Mouse (Mus musculus) ovary, postnatal 10 days (tissue): Measurements from ENCODE around the gene Lmo1.
"Not testable (repeated sequence)": the region's sequence is repeated elsewhere in the genome, so short reads cannot be mapped to it uniquely, and the experiment has no call there.

ENCODE experiments used
- DNase-seq: peaks from one replicate; pipeline ENCODE4 v3.0.0; 2022; ENCODE audit warnings: low spot score

The Lmo1 gene

DNA sequence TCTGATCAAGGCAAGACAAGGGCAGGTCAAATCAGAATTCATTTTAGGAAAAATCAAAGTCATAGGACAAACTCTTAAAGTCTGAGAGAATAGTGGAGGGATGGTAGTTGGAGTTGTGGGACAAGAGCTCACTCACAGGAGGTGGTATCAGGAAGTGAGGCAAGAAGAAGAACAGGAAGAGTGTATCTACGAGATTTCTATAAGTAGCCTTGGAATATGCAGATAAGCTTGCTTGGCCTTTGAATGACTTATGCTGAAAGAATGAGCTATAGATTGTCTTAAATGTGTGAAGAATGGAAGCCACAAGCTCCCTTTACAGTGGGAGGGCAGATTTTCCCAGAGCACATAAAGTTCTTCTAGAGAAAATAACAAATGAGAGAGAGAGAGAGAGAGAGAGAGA, 70.1 kb downstream of the Lmo1 start:
- no peak for DNase-seq

DNA sequence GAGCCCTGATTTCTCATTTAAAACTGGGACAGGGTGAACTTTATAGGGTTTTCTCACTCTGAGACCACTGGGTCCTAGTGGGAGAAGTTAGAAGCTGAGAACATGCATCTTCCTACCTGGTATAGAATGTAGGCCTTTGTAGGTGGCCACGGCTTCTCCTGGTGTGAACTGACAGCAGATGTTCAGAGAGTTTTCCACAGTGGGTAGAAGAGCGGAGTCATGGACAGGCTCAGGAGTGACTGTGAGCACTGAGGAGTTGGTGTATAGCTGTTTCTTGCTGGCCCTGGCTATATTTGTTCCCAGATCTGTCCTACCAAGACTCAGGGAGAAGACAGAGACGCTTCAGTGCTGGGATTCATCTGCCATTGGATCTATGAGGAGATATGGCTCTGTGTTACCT, 73.8 kb downstream of the Lmo1 start:
- no peak for DNase-seq

DNA sequence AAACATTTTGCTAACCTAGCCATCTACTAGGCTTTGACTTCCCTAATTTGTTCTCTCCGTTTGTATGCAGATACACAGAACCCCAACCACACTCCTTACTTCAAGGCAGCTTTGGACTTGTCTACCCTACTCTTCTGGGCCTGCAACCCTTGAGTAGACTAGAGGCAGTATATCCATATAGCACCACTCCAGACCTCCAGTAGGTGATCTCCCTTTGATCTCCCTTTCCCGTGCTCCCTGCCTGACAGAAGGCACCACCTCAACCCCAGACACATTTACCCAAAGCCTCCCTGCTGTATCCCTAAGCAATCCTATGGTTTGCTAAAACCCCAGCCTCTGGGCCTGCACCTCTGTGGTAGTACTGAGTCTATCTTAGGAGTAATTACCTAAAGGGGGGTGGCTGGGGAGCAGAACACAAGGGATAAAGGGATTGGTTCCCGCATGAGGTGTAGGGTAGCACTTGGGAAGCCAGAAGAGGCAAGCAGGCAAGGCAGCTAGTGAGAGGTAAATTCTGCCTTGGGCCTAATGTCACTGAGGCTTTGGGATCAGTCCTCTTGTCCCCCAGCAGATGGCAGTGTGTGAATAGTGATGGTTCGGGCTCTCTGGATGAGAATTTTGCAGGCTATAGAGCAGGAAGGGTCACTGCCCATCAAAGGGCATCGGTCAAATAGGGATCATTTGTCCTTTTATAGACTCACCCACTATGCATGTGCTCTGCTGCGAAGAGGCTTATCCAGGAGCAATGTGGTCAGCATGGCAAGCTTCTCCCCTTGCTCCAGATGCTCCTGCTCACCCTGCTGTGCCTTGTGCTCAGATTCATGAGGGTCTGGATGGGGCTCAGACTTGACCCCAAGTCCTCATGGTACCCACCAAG, 76.6 kb downstream of the Lmo1 start:
- no peak for DNase-seq

DNA sequence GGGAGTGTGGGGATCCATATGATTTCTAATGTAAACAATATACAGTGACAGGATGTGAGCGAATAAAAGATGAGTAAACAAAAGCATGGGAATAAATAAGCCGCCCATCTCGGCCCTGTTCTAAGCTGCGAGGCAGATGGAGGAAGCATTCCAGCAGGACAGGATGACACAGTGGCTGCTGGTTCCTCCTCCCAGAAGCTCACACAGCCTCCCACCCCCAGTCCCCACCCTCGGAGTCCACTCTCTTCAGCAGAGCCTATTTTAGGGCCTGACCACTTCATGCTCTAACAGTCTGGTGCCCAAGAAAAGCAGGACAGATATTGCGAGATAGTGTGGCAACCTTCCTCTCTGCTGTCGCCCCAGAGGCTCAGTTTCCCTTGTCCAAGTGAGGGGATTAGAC, 77.8 kb downstream of the Lmo1 start:
- DNase-seq: no peak

DNA sequence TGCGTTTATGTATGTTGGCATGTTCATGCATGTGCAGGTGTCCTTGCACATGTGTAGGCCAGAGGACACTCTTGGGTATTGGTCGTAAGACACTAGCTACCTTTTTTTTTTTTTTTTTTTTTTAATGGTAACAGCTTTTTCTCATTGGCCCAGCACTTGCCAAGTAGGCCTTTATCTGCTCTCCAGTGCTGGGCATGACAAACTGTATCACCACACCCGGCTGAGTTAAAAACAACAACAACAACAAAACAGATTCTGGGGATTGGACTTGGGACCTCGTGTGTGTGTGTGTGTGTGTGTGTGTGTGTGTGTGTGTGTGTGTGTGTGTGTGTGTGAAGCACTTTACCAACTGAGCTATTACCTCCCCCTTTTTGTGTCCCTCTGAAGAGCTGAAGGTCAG, 78.4 kb downstream of the Lmo1 start:
- DNase-seq: no peak

DNA sequence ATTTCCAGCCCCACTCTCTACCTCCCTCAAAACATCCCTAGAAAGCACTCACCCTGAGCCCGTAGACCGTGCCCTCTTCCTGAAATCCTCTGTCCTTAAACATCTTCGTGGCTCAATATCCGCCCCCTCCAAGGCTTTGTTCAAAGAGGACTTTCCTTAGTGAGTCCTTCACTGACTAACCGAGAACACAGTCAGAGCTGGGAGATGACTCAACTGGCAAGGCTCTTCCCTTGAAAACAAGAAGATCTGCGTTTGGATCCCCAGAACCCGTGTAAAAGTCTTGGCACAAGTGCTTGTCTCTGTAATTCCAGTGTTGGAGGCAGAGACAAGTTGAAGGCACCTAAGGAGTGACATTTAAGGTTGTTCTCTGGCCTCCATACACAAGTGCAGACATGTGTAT, 80.7 kb downstream of the Lmo1 start:
- DNase-seq: no peak

DNA sequence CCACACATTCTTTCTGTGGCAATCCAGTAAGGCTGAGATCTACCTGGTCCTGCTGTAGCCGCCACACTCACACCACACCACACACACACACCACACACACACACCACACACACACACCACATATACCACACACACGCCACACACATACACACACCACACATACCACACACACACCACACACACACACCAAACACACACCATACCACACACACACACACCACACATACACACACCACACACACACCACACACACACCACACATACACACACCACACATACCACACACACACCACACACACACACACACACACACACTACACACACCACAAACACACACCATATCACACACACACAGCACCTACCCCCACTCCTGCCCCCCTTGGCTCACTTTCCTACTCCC, 83.7 kb downstream of the Lmo1 start:
- DNase-seq: not testable (repeated sequence)
